Mouse (Mus musculus): ENCODE results near the gene Atf3. TPM values are rescaled to one million over a fixed set of nuclear protein-coding genes. Genes with fewer than 3 reads are reported as not detected.
A peak's percentile ranks its signal among the peaks of the same experiment; 100 is the strongest.

The Atf3 gene
- polyA plus RNA-seq, 1 experiment from 2014 or later = 1.4 TPM

DNA sequence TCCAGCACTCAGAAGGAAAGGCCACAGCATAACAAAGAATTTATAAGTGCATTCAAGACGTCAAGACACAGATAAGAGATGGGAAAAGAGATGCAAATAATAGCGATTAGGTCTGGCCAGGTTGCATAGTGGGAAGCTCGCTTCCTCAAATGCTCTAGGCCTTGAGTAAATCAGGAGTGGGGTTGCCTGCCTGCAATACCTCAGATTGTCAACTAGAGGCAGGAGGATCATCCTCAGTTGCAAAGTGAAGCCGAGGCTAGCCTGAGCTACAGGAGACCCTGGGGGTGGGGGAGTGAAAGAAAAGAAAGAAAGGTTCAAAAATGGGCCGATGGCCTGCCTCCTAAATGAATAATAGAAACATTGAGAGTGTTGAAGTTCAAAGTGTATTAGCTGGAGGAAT is 12.0 kb downstream of the Atf3 start:
- H3K4me2 ChIP-seq (replicated peaks; ENCODE audit: low read depth, low read length) = no peak overlapping the region
- H3K27me3 ChIP-seq (ENCODE audit: control insufficient read depth, insufficient read depth, low read length) = no peaks in the 10 kb centered on the region
- no peaks in the 10 kb centered on the region for H3K36me3 ChIP-seq (ENCODE audit: control insufficient read depth, insufficient read depth, low read length)
- DNase-seq (ENCODE audit: low spot score) (no peak), ATAC-seq (ENCODE audit: low FRiP score) (no peak)
- no peaks in the 10 kb centered on the region for H3K4me1 ChIP-seq (replicated peaks; ENCODE audit: control insufficient read depth, insufficient read depth, low read length)
- H3K27ac ChIP-seq (ENCODE audit: low read depth, low read length) = no peak overlapping the region
- WGBS = 81% methylated on average over 5 of the region's 5 CpGs
- no peak overlapping the region for H3K4me3 ChIP-seq (ENCODE audit: low read depth, low read length)
- H3K9me3 ChIP-seq (ENCODE audit: control insufficient read depth, low read length) = no peaks in the 10 kb centered on the region
- H3K9ac ChIP-seq (ENCODE audit: low read depth, low read length) = no peak overlapping the region

DNA sequence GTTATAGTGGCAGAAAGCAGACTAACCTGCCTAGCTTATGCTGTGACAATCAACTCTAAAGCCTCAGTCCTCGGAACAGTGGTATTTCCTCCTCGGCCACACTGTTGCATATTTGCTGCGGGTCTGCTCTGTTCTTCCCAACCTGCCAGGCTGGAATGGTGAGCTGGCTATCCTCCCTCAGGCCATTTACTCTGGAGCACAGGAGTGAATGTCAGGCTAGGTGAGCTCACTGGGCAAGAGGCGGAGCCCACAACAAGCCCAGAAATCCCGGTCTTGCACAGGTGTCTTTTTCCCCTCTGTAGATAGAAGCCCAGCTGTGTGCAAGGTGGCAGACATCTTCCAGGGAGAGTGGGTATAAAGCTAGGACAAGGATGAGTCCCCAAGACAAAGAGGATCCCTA is 13.0 kb downstream of the Atf3 start:
- Histone ChIP-seq H3K4me1 (replicated peaks; ENCODE audit: control insufficient read depth, insufficient read depth, low read length) (no peaks in the 10 kb centered on the region), H3K4me2 (replicated peaks; ENCODE audit: low read depth, low read length) (no peak overlapping the region), H3K27ac (ENCODE audit: low read depth, low read length) (no peak overlapping the region), H3K9ac (ENCODE audit: low read depth, low read length) (no peak overlapping the region), H3K27me3 (ENCODE audit: control insufficient read depth, insufficient read depth, low read length) (no peaks in the 10 kb centered on the region), H3K4me3 (ENCODE audit: low read depth, low read length) (no peak overlapping the region), H3K36me3 (ENCODE audit: control insufficient read depth, insufficient read depth, low read length) (no peaks in the 10 kb centered on the region), H3K9me3 (ENCODE audit: control insufficient read depth, low read length) (no peaks in the 10 kb centered on the region)
- no peak for DNase-seq (ENCODE audit: low spot score)
- no peak for ATAC-seq (ENCODE audit: low FRiP score)
- WGBS = 76% methylated on average over 5 of the region's 5 CpGs

DNA sequence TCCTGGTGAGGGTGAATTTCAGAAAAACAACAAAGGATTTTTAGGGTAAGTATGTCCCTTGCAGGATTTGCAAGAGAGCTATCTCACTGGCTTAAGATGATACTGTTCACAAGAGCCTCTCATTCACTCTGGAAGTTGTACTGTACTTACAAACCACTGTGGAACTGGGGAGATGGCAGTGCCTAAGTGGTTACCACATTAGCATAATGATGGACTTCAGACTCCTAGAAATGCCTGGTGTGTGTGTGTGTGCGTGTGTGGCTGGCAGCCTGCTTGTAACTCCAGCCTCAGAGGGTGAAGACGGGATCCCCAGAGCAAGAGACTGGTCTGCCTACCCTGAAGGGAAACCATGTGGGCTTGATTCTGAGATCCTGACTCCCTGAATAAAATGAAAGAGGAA is 14.3 kb downstream of the Atf3 start:
- 75% methylated on average over 2 of the region's 2 CpGs for WGBS
- Histone ChIP-seq H3K9ac (ENCODE audit: low read depth, low read length) (no peak overlapping the region), H3K4me3 (ENCODE audit: low read depth, low read length) (no peak overlapping the region), H3K27ac (ENCODE audit: low read depth, low read length) (no peak overlapping the region), H3K36me3 (ENCODE audit: control insufficient read depth, insufficient read depth, low read length) (no peaks in the 10 kb centered on the region), H3K4me2 (replicated peaks; ENCODE audit: low read depth, low read length) (no peak overlapping the region), H3K4me1 (replicated peaks; ENCODE audit: control insufficient read depth, insufficient read depth, low read length) (no peaks in the 10 kb centered on the region), H3K9me3 (ENCODE audit: control insufficient read depth, low read length) (no peaks in the 10 kb centered on the region), H3K27me3 (ENCODE audit: control insufficient read depth, insufficient read depth, low read length) (no peaks in the 10 kb centered on the region)
- DNase-seq (ENCODE audit: low spot score) (no peak), ATAC-seq (ENCODE audit: low FRiP score) (no peak)

DNA sequence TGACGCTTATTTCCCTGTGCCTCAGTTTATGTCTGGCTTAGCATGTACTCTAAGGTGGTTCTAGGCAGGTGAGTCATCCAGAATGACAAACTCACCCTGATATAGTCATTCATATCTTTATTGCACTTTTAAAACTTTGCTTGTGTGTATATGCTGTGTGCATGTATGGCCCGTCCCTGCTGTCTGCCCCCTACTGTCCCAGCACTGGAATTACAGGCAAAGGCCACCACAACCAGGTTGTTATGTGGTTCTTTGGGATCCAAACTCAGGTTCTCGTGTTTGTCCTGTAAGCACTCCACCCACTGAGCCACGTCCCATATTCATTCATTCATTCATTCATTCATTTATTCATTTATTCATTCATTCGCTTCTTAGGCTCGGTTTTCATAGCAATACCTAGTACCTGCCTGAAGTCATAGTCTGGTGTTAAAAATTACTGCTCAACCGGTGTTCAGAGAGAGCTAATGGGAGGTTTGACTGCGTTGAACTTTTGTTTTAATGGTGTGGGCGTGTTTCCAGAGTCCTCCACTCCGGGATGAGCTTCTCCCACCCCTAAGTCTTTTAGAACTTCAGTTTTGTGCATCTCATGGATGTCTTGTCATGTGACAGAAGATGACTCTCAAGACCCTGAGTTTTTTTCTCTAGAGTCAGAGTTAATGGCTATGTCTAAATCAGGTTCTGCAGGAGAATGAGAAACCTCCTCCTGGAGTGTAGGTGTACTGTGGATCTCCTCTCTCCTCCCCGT is 15.5 kb downstream of the Atf3 start:
- Histone ChIP-seq H3K9ac (ENCODE audit: low read depth, low read length) (no peak overlapping the region), H3K36me3 (ENCODE audit: control insufficient read depth, insufficient read depth, low read length) (no peaks in the 10 kb centered on the region), H3K27ac (ENCODE audit: low read depth, low read length) (no peak overlapping the region), H3K4me3 (ENCODE audit: low read depth, low read length) (no peak overlapping the region), H3K27me3 (ENCODE audit: control insufficient read depth, insufficient read depth, low read length) (no peaks in the 10 kb centered on the region), H3K4me1 (replicated peaks; ENCODE audit: control insufficient read depth, insufficient read depth, low read length) (no peaks in the 10 kb centered on the region), H3K4me2 (replicated peaks; ENCODE audit: low read depth, low read length) (no peak overlapping the region), H3K9me3 (ENCODE audit: control insufficient read depth, low read length) (no peaks in the 10 kb centered on the region)
- DNase-seq (ENCODE audit: low spot score) (no peak), ATAC-seq (ENCODE audit: low FRiP score) (no peak)
- WGBS = 86% methylated on average over 11 of the region's 11 CpGs

DNA sequence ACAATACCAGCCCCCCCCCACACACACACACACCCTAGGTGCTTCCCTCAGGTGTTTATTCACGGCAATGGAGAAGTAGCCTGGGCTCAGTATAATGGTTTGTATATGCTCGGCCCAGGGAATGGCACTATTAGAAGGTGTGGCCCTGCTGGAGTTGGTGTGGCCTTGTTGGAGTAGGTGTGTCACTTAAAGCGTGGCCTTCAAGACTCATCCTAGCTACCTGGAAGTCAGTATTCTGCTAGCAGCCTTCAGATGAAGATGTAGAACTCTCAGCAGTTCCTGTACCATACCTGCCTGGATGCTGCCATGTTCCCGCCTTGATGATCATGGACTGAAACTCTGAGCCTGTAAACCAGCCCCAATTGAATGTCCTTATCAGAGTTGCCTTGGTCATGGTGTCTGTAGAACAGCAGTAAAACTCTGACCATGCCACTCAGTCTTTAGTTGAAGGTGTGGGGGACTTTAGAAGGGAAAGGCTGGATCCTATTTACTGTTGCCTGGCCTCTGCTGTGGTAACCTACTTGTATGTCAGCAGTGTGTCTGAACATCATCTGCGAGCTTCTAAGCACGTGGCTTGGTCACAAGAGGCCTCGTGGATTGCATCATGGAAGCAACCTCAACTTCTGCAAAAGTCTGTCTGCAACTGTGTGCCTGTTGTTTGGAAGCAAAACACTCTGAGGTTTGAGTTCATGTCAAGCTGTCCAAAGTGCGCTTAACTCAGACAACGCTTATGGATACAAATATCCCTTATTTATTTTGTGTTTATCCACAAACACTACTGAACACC is 16.8 kb downstream of the Atf3 start:
- H3K4me2 ChIP-seq (replicated peaks; ENCODE audit: low read depth, low read length) = no peak overlapping the region
- H3K4me3 ChIP-seq (ENCODE audit: low read depth, low read length) = no peak overlapping the region
- H3K4me1 ChIP-seq (replicated peaks; ENCODE audit: control insufficient read depth, insufficient read depth, low read length) = no peaks in the 10 kb centered on the region
- no peaks in the 10 kb centered on the region for H3K9me3 ChIP-seq (ENCODE audit: control insufficient read depth, low read length)
- no peaks in the 10 kb centered on the region for H3K27me3 ChIP-seq (ENCODE audit: control insufficient read depth, insufficient read depth, low read length)
- WGBS = 91% methylated on average over 9 of the region's 9 CpGs
- ATAC-seq (ENCODE audit: low FRiP score) (no peak), DNase-seq (ENCODE audit: low spot score) (no peak)
- H3K9ac ChIP-seq (ENCODE audit: low read depth, low read length) = no peak overlapping the region
- H3K36me3 ChIP-seq (ENCODE audit: control insufficient read depth, insufficient read depth, low read length) = no peaks in the 10 kb centered on the region
- H3K27ac ChIP-seq (ENCODE audit: low read depth, low read length) = no peak overlapping the region

DNA sequence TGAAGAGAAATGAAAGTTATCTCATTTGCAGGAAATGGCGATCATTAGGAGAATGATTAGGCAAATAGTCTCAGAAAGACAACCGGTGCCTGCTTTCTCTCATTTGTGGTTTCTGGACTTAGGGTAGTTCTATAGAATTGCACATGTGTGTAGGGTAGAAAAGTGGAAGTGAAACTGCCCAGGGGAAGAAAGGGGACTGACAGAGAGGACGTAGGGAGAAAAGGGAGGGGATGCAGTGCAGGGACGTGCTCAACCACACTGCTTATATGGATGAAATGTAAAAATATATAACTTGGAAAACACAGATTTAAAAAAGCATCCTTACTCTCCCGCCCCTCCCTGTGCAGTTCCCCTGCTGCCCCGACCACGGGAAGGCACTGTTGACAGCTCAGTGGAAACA is 19.9 kb downstream of the Atf3 start:
- 0 out of 2 replicates have a peak, but pooled peaks cover 2% of the 10 kb centered on the region for H3K27me3 ChIP-seq (ENCODE audit: control insufficient read depth, insufficient read depth, low read length)
- no peak overlapping the region for H3K4me2 ChIP-seq (replicated peaks; ENCODE audit: low read depth, low read length)
- no peak for DNase-seq (ENCODE audit: low spot score)
- no peaks in the 10 kb centered on the region for H3K36me3 ChIP-seq (ENCODE audit: control insufficient read depth, insufficient read depth, low read length)
- ATAC-seq (ENCODE audit: low FRiP score) = no peak
- WGBS = 72% methylated on average over 7 of the region's 7 CpGs
- H3K27ac ChIP-seq (ENCODE audit: low read depth, low read length) = no peak overlapping the region
- no peaks in the 10 kb centered on the region for H3K4me1 ChIP-seq (replicated peaks; ENCODE audit: control insufficient read depth, insufficient read depth, low read length)
- H3K9me3 ChIP-seq (ENCODE audit: control insufficient read depth, low read length) = no peaks in the 10 kb centered on the region
- H3K9ac ChIP-seq (ENCODE audit: low read depth, low read length) = no peak overlapping the region
- no peak overlapping the region for H3K4me3 ChIP-seq (ENCODE audit: low read depth, low read length)

DNA sequence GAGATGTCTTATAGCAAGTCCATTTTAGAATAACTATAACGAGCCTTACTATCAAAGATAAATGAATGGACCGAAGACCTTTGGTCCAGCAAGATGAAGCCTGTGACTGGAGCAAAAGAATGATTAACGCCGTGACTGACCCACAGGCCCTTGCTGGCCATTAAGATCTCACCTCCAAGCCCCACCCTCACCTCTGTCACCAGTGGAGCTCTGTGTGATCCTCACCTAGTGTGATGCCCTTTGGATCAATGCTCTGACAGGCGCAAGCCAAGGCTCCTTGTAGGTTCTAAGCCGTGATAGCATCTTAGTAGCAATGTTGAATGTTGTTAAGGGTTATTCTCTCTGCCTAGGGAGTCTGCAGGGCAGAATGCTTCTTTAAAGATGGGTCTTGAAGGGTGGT is 21.8 kb downstream of the Atf3 start:
- Histone ChIP-seq H3K27me3 (ENCODE audit: control insufficient read depth, insufficient read depth, low read length) (0 out of 2 replicates have a peak, but pooled peaks cover 2% of the 10 kb centered on the region), H3K9me3 (ENCODE audit: control insufficient read depth, low read length) (no peaks in the 10 kb centered on the region), H3K4me2 (replicated peaks; ENCODE audit: low read depth, low read length) (no peak overlapping the region), H3K9ac (ENCODE audit: low read depth, low read length) (no peak overlapping the region), H3K4me1 (replicated peaks; ENCODE audit: control insufficient read depth, insufficient read depth, low read length) (no peaks in the 10 kb centered on the region), H3K27ac (ENCODE audit: low read depth, low read length) (no peak overlapping the region), H3K4me3 (ENCODE audit: low read depth, low read length) (no peak overlapping the region), H3K36me3 (ENCODE audit: control insufficient read depth, insufficient read depth, low read length) (no peaks in the 10 kb centered on the region)
- WGBS = 90% methylated on average over 6 of the region's 6 CpGs
- ATAC-seq (ENCODE audit: low FRiP score) = no peak
- DNase-seq (ENCODE audit: low spot score) = no peak

DNA sequence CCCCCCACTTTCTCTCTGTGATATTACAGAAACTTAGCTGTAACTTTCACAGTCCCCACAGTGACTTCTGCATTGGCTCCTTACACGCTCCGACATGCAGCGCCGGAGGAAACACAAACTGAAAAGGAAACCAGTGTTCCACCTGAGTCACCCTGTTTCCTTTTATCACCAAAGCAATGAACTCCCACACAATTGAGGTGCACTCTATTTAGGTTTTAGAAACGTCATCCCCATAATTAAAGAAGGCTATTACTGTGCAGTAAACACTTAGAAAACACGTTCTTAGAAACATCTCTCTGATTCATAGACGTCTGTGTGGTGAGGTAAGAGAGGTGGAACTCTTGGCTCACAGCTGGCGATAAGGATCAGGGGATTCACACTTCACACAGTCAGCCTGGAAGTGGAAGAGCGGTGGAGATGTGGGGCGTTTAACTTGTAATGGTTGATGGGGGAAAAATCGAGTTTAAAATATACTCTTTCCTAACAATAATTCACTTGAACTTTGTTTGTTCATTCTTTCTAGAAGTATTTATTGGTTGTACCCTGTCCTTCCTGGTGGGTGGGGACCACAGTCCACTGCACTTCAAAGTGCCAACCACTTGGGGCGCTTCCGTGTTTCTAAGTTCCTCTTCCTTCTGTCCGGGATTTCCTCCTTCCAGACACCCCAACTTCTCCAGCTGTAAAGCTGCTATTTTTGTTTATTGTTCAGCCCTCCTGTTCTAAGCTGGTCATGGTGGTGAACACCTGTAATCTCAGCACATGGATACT is 24.0 kb downstream of the Atf3 start:
- Histone ChIP-seq H3K9me3 (ENCODE audit: control insufficient read depth, low read length) (no peaks in the 10 kb centered on the region), H3K36me3 (ENCODE audit: control insufficient read depth, insufficient read depth, low read length) (no peaks in the 10 kb centered on the region)
- 50% methylated on average over 14 of the region's 14 CpGs for WGBS

More for the DNA sequence above, 24.0 kb downstream of the Atf3 start:
- H3K4me1 ChIP-seq (replicated peaks; ENCODE audit: control insufficient read depth, insufficient read depth, low read length) = no peaks in the 10 kb centered on the region
- ATAC-seq (ENCODE audit: low FRiP score) = no peak
- H3K9ac ChIP-seq (ENCODE audit: low read depth, low read length) = no peak overlapping the region
- no peak overlapping the region for H3K4me3 ChIP-seq (ENCODE audit: low read depth, low read length)
- H3K27ac ChIP-seq (ENCODE audit: low read depth, low read length) = no peak overlapping the region
- 0 out of 2 replicates have a peak, but pooled peaks cover 2% of the 10 kb centered on the region for H3K27me3 ChIP-seq (ENCODE audit: control insufficient read depth, insufficient read depth, low read length)
- no peak overlapping the region for H3K4me2 ChIP-seq (replicated peaks; ENCODE audit: low read depth, low read length)
- peak; percentile 18 for DNase-seq (ENCODE audit: low spot score)

All from hindbrain, embryonic 11.5 days (tissue).